Mouse (Mus musculus): Measurements from ENCODE around the gene Dhrs9. TPM values are rescaled to one million over a fixed set of nuclear protein-coding genes. Genes with fewer than 3 reads are reported as not detected.

The Dhrs9 gene
- polyA plus RNA-seq, 1 experiment from 2014 or later = 3.7 TPM

DNA sequence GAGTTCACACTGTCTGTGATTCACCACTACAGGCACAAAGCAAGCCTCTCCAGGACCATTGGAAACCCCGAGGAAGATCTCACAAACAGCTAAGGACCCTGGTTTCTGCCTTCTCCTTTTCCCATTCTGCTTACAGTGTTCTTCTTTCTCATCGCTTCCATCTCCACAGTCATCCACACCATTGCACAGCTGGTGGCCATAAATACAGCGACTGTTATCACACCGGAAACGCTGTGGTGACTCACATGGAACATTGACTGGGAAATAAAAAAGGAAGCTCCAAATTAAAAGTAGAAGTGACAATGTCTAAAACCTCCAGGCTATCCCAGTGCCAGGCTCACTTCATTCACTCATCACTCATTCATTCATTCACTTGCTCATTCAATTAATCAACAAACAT, 70.9 kb downstream of the Dhrs9 start:
- Histone ChIP-seq H3K79me2 (ENCODE audit: inconsistent target) (no peaks in the 10 kb centered on the region), H3K27ac (no peak overlapping the region), H3K4me3 (ENCODE audit: inconsistent target) (no peak overlapping the region), H3K36me3 (ENCODE audit: inconsistent target) (no peaks in the 10 kb centered on the region)
- 80% methylated on average over 5 of the region's 5 CpGs for WGBS (ENCODE audit: missing documents)

Other genes starting within 250 kb of the Dhrs9 start
- gene Nostrin, start 244.6 kb upstream of the Dhrs9 start, polyA plus RNA-seq (2018) = 14.8 to 24.1 TPM (median 19.4 TPM) in 3 replicates
- 3.3 to 24.7 TPM (median 19.3 TPM) in 3 replicates for gene Spc25, start 174.3 kb upstream of the Dhrs9 start, polyA plus RNA-seq (2018)
- gene G6pc2, start 169.4 kb upstream of the Dhrs9 start, polyA plus RNA-seq (2018) = not detected in 3 replicates
- not detected in 3 replicates for gene Abcb11, start 37.8 kb upstream of the Dhrs9 start, polyA plus RNA-seq (2018)
- gene Lrp2, start 205.6 kb downstream of the Dhrs9 start, polyA plus RNA-seq (2018) = not detected in 3 replicates